Mouse (Mus musculus) spleen, postnatal 14 days (tissue): ENCODE results near the gene Ttll12.

Source experiments
- DNase-seq, 2 experiments: peaks; one replicate each; pipeline ENCODE4 v3.0.0; 2021 to 2022; ENCODE audit warnings: low spot score in 2 of 2

Gene Ttll12

GRCm38 (mm10) chr15:83526424-83527091, 68.4 kb downstream of the Ttll12 start, which contains the start of gene Bik:
Gene Bik (plus strand): TSS chr15:83526862.
- peak in 1 of 2 experiments; percentile 30 for DNase-seq
